Mouse (Mus musculus): ENCODE results near the gene Nsmce4a. TPM values are rescaled to one million over a fixed set of nuclear protein-coding genes. Genes with fewer than 3 reads are reported as not detected.

Nsmce4a gene
- total RNA-seq (2023): 10 to 100 TPM; 60.8 to 66.4 TPM

DNA sequence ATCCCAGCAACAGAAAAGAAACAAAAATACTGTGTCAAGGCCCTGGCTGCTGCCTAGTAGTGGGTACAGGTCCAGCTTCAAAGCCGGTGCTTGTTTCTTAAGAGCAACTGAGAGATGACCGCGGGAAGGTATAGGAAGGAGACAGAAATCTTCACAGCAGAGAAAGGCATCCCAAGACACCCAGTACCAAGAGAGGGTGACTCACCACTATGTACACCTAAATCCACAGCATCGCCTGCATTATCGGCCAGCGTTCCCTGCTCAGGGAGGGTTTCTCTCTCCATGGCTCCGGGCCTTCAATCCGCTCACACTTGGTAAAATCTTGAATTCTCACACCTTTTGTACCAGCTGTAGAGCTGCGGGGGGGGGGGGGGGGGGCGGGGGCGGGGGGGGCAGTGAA lies at the start of gene Nsmce4a:
Gene Nsmce4a, minus strand, starts transcription at position 298 of the 400 bp plus-strand sequence.

DNA sequence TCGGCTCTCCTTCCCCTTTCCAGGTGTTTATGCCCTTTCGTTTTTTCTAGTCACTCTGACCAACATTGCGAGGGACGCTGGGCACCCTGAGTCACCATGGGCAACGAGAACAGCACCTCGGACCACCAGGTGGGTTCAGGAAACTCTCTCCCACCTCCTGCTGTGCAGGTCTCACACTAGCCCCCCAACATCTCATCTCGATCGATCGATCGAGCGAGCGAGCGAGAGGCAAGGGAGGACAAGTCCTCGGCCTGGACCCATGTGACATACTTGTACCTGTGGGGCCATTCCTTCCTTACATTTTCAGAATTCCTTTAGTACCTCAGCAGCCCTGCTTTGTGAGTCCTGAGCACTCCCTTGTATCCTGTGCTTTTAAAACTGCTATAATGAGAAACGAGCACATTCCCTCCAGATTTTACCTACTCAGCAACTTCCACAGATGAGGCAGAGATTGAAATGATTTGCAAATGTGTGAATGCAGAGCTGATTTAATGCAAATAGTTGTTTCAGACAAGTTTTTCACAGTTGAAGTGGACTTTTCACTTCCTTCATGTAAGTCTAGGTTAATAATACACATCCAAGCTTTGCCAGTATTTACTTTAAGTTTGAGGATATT lies 4.6 kb upstream of the Nsmce4a start, which contains the start of gene Tacc2:
Gene Tacc2, plus strand, starts transcription at position 51 of the 616 bp plus-strand sequence.

DNA sequence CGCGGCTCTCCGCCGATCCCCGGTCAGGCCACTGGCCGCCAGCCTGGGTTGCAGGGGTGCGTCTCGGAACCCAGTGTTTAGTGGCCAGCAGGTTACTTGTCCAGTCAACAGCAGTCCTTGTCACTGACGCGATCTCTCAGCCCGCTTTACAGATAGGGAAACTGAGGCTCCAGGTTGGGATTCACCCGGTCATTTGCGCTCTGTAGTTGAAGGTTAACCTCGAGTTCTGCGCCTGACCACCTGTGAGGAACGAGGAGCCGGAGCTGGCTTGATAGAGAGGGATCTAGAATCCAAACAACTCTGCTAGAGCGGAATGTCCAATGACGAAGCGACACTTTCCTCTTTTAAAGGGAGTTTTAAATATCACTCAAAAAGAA lies 52.9 kb downstream of the Nsmce4a start, which contains the start of gene Ate1:
Gene Ate1, minus strand, starts transcription at position 321 of the 377 bp plus-strand sequence.

Other genes with a start within 250 kb of the Nsmce4a start
- gene Ate1, start 52.7 kb downstream of the Nsmce4a start, total RNA-seq (2023): 10 to 100 TPM; 35.6 to 37.0 TPM
- 1 to 10 TPM; 2.4 to 4.8 TPM for gene Tacc2, start 4.3 kb upstream of the Nsmce4a start, total RNA-seq (2023)
- gene Btbd16, start 201.0 kb upstream of the Nsmce4a start, total RNA-seq (2023): not detected